Mouse (Mus musculus) layer of hippocampus, postnatal 25 days (tissue): ENCODE measurements around the gene Cplx2. TPM values are rescaled to one million over a fixed set of nuclear protein-coding genes. Genes with fewer than 3 reads are reported as not detected.

Experiments used
- DNase-seq, 2 experiments: peaks; one replicate each; pipeline ENCODE4 v3.0.0; 2022; ENCODE audit warnings: mixed read lengths in 2 of 2, low spot score in 1 of 2; ENCODE audit errors: extremely low spot score in 1 of 2
- total RNA-seq, 2 experiments: library from RNA; stranded (reverse); gene quantifications; 2 replicates each; pipeline ENCODE4 v1.2.3; 2021

The Cplx2 gene
- total RNA-seq, 2 experiments from 2014 or later = 867 to 943 TPM

DNA sequence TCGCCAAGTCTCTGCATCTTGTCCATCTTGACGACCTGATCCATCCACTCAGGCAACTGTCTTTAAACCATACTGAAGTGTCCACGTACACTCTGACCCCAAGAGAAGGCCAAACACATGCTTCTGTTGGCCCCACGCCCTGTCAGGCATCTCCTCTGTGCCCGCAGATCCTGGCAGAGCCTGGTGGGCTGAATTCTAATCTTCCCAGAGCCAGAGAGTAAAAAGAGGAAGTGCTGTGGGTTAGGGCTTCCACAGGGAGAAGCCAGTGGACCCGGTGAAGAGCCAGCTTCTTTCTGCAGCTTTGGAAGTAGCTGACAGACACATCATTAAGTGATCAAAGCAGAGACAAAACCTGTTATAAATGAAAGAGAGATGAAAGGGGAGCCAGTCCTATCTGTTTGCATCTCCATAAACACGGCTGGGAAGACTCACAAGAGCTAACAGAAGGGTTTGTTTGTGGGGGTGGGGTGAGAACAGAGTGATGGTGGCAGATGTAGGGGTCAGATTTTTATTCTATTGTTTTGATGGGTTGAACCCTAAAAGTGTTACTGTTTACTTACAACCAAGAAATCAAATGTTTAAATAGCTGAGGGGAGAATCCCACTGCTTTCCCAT, 29.5 kb downstream of the Cplx2 start:
- no peak for DNase-seq

DNA sequence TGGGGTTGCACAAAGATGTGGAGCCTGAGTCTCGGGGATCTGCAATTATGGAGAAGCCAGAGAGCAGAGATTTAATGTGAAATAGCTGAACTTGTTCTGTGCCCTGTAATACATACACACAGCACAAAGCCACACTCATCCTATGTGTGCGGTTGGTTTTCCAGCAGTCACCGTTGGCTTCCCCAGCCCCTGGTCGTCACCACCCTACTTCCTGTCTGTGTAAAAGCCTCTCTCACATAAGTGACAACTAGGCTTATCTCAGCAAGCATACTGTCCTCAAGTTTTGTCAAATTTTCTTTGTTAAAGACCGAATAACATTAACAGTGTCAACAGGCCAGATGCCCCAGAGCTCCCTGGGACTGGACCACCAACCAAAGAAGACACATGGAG, 30.0 kb downstream of the Cplx2 start:
- DNase-seq = no peak

DNA sequence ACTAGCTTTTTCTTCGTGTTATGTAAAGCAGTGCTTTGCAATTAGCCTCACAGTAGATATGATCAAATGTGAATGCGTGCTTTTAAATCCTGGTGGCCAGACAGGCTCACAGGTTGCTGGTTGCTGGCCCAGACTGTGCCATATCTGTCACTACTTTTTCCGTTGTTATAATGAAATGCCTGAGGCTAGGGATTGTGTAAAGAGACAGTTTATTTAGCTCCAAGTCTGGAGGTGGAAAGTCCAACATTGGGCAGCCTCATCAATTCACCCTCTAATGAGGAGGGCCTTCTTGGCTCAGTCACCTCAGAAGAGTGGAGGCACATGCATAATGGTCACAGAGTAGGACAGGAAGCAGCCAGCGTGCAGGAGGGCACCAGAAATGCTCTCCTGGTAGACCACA, 31.2 kb downstream of the Cplx2 start:
- DNase-seq = peak in 1 of 2 experiments; percentile 4

DNA sequence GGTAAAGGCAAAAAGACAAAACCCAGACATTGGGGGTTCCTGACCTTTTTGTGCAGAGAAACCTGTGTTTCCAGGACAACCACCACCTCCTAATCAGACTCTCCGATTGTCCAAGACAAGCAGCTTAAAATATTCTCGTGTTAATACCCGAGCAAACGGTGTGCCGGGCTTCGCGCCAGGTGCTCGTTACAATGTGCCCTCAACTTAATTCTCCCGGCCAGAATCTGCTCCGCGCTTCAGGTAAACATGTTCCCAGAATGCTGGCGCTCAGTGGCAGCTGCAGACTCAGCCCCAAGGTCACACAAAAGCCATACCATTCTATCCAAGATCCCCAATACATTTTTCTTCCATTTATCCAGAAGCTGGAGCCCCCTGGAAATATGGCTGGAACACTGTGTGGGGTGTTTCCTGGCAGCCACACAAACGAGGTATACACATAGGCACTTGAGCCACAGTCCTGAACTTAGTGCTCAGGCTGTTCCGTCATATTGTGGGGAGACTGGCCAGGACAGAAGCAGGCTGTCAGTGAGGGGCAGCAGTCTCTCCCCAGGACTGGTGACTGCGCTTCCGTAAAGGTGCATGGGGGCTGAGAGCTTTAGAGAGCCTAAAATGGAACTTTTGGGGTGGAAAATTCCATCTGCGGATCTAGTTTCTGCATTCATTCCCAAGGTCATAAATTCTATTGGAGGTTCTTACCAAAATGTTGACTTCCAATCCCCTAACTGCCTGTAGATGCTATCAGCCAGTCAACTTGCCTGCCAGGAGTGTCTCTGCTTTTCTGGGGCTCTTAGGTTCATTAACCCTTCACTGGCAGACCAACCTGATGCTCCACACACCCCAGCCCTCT, 32.3 kb downstream of the Cplx2 start:
- DNase-seq = peak in 1 of 2 experiments; percentile 8

DNA sequence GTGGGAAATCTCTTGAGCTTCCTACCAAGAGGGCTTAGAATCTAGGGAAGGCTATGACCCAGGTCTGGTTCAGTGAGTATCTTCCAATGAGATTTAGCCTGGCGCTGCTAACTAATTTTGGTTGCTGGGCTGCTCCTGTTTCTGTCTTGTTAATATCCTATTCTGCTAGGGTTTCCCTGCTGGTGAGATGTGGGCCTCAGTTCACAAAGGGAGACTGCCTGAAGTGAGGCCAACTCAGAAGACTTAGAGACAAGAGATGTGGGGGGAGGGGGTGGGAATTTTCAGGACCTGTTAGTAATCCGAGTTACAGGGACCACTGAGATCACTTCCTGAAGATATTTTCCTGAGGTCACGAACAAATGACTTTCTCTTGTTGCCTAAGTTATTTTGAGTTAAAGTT, 33.1 kb downstream of the Cplx2 start:
- DNase-seq = no peak

DNA sequence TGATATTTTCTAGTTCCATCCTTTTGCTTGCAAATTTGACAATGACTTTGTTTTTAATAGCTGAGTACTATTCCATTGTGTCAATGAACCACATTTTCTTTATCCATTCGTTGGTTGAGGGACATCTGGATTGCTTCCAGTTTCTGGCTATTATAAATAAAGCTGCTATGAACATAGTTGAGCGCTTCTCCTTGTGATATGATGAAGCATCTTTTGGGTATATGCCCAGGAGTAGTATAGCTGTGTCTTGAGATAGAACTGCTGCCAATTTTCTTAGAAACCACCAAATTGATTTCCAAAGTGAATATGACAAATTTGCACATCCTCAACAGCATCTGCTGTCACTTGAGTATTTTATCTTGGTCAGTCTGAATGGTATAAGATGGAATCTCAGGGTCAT, 34.7 kb downstream of the Cplx2 start:
- no peak for DNase-seq

DNA sequence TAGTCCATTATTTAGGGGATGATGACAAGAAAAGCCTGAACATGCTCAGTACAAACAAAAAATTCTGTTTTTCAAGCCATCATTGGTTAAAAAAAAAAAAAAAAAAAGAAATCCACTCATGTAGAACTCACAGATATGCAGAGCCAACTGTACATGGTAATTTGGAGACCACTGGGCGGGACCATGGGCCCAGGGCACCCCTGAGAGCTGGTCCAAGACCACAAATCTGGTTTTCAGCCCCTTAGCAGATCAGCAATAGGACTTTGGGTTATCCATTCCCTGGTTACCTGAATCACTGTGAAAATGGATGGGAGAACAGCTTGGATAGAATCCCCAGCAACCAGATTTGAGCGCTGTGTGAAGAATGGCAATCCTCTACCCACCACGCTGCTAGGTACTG, 40.5 kb downstream of the Cplx2 start:
- no peak for DNase-seq

DNA sequence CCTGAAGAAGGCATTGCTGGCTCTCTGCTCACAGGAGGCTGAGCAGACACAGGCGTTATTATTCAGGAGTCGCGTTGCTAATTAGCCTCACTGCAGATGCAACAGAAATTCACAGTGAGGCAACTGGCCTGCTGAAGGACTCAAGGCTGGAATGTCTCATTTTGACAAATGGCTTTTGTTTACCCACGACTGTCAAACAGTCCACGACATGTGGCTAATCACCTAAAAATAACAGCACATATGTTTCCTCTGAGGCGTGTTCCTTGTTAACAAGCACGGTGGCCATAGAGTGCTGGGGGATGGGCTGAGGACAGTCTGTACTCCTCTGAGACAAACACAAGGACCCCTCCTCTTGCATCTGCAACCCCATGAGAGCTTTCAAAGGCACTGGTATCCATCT, 41.1 kb downstream of the Cplx2 start:
- no peak for DNase-seq

DNA sequence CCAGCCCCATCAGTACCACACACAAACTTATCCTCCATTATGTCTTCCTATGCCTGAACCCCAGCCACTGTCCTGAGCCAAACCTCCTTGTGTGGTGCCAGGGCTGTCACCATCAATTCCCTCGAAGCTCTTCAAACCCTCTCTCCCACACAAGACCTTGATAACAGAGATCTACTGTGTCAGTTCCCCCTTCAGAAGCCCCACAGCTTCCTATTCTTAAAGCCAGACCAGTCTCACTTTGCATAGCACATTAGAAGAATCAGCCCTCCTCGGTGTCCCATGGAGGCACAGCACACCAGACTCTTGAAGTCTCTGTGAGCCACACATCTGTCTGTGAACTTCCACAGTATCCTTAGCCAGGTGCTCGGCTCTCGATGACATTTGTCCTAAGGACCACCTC, 41.6 kb downstream of the Cplx2 start:
- DNase-seq = no peak

DNA sequence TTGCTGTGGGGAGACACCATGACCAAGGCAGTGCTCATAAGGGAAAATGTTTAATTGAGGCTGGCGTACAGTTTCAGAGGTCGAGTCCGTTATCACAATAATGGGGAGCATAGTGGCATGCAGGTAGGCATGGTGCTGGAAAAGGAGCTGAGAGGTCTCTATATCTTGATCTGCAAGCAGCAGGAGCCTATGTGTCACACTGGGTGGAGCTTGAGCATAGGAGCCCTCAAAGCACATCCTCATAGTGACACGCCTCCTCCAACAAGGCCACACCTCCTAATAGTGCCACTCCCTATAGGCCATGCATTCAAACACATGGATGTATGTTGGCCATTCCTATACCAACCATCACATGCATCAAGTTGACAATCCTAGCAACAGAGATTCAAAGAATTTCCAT, 43.9 kb downstream of the Cplx2 start:
- no peak for DNase-seq

DNA sequence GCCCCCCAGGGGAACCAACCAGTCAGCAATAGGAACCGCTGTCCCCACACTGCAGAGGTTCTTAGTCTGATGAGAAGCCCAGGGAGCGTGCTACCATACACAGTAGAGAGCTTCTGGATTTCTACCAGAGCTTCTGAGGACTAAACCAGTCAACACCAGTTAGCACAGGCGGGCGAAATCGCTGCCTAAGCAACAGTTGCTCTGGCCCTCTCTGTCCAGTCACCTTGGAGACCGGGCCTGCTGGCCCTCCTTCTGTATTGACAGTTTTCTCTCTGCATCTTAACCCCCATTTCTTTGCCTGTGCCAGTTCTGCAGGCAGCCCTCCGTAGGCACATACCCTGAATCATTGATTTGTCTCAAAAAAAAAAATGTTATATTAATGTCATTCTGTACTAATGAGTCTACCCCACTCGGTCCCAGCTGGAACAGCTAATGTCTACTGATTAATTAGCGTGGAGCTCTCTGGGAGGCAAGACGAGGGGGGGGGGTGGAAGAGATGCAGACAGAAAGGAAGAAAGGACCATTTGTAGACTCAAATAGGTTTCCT, 47.7 kb downstream of the Cplx2 start:
- DNase-seq = peak in 1 of 2 experiments; percentile 22

DNA sequence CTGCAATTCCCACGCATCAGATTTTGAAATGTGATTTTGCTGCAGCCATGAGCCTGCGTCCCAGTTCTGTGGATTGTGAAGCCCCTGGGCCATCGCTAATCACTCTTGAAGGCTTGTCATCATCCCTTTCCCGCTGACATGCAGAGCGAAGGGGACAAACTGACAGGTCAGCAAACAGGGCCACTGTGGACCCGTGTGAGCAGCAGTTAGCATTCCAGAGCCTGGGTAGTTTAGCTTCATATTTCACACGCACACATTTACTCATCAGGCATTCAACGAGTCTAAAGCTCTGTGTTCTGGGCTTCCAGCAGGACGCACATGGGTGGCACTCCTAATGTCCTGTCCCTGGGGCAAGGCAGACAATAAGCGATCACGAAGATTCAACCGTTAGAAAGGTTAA, 49.1 kb downstream of the Cplx2 start:
- no peak for DNase-seq

DNA sequence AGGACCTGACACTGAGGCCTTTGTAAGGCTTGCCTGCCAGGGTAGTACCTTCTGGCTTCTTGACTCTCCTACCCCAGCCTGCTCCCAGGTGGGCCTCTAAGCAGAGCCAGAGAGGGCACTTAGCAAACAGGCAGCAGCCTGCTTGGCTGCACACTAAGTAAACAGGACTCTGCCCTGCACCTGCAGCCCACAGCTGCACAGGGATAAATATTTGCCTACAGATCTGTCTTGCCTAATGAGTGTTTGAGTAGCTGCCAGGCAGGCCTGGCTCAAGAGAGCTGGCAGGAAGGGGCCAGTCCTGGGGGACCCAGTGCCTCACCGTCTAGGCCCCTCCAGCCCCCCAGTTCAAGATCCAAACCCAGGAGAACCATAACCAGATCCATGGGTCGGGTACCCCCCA, 54.1 kb downstream of the Cplx2 start:
- no peak for DNase-seq

DNA sequence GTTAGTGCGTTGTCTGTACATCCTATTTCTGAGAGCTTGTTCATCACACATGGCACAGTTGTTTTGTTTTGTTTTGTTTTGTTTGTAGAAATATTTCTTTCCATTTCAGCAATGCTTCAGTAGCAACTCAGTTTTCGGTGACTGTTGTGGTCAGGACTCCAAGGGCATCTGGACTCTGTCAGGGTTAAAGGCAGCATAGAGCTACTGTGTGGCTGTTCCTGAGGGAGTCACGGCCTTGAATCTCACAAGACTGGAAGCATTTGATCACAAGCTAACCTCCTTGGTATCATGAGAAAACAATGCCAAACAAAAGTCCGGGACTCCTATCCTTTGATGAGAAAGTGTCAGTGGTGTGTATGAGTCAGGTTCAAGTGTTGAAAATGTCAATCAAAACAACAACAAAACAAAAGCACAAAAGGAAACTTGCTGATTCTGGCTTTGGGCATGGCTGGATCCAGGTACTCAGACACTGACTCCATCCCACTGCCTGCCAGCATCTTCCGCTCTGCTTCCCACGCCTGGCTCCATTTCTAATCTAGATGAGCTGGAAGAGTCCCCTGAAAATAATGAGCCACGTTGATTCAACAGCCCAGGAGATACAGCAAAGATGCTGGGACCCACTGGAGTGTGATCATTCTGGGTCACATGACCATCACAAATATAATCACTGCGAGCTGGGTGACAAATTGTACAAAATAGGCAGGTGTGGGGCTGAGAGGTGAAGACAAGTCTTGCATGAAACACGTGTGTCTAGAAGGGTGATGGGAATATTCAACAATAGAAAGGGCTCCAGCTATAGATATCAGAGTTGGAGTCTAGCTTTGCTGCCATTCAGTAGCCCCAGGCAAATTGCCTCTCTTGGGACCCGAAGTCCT, 55.9 kb downstream of the Cplx2 start:
- no peak for DNase-seq

DNA sequence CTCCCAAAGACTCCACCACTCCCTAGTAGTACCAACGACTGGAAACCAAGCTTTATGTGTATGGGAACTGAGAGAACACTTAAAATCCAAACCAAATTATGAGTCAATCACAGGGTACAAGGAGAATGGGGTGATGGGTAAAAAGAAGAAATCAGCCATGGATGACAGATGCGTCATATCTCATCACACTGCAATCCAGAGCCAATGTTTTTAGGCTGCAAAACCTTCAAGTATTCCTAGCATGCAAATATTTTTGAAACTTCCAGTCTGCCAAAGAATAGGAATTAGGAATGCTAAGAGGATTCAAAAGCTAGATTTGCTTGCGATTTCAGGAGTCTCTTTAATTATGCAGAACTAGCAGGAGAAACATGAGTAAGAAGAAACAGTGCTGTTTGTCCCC, 57.6 kb downstream of the Cplx2 start:
- DNase-seq = no peak

DNA sequence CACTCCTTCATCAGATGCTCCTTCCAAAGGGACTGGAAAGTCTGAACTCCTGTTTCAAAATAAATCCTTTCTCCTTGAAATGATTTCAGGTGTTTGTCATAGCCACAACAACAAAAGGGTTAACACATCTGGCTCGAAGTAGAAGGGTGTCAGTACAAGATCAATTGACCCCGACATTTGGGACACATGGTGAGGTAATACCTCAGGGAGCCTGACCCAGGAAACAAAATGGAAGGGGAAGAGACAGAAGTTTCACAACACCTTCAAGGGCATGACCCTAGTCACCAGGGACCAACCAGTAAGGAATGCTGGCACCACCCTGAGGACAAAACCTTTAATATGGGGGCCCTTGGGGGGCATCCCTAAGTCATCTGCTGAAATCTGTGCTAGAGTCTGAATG, 58.9 kb downstream of the Cplx2 start:
- no peak for DNase-seq

DNA sequence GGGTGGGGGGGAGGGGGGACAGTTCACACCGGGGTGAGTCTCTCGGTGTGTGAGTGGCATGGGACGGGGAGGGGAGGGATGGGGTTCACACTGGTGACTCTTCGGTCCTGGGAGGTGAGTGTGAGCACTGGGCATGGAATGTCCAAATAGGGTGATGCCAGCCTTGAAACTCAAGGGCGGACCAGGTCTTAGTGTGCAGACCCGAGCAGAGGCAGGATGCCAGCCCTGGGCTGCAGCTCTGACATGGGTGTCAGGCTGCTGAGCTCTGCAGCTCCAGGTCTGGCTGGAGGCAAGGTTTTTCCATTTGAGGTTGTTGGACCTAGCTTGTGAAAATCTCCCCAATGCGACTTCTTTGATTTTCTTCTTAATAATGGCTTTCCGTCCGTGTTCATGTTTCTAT, 60.0 kb downstream of the Cplx2 start:
- no peak for DNase-seq
